Mouse (Mus musculus): ENCODE measurements around the gene Dcun1d1.
A peak's percentile ranks its signal among the peaks of the same experiment; 100 is the strongest.

Gene Dcun1d1

DNA sequence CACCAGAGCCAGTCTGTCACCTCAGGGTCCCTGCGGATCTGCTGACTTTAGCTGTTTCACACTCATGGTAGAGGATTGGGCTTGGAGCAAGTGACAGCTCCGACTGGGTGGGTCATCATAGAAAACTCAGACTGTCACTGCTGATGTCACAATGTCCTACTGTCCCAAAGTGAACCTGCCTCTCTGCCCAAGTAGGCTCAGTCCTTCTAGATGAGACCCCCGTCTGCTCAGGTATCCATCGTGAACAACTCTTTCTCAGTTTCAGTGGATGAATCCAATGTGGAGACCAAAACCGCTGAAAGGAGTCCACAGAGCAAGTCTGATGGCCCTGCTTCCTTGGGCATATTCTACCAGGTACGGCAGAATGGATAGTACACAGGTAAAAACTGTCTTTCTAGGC, at the start of gene Dcun1d1:
Gene Dcun1d1 (minus strand): TSS at position 101 of the 400 bp plus-strand sequence.
- DNase-seq, result no peak

DNA sequence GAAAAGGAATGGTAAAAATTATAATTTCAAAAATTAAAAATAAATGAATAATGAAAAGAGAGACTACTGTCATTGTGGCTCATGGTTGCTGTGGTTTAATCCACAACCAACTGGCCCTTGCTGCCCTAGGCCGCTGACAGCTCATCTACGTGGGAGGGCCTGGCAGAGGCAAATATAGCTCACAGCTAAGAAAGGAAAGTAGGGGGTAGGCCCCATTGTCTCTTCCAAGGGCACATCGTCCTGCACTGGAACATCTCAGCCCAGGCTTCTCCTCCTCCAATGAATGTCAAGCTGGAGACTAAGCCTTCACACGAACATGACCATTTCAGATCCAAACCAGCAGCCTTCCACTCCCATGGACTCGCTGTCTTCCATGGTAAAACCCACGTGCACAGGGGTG, 49.0 kb upstream of the Dcun1d1 start:
- no peak for DNase-seq

DNA sequence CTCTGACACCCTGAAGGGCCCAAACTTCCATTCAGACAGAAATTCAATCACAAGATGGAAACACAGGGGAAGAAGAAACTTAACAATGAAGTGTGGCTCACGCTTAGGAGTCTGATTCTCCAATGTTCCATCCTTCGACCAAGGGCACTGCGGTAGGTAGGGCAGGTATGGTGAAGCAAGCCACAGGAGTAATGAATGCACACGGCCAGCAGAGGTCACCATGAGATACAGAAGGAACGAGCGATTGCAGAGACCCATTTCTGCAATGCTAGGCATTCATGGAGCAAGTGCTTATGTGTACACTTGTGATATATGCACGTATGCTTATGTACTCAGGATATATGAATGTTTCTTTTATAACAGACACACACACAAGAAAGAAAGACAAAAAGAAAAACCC, 36.3 kb upstream of the Dcun1d1 start:
- peak; percentile 56 to 68 for DNase-seq

DNA sequence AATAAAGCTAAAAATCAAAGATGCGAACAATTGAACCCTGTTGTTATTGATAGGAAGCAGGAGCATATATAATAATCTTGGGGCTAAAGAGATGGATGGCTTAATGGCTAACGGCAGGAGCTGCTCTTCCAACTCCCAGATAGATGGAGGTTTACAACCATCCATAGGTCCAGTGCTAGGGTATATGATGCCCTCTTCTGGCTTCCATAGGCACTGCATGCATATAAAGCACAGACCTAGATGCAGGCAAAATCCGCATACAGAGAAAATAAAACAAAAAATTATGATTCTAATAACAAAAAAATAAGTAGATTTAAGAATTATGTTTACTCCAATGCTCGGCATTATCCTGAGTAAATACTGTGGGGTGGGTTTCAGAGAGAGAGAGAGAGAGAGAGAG, 35.7 kb upstream of the Dcun1d1 start:
- peak; percentile 35 to 49 for DNase-seq

DNA sequence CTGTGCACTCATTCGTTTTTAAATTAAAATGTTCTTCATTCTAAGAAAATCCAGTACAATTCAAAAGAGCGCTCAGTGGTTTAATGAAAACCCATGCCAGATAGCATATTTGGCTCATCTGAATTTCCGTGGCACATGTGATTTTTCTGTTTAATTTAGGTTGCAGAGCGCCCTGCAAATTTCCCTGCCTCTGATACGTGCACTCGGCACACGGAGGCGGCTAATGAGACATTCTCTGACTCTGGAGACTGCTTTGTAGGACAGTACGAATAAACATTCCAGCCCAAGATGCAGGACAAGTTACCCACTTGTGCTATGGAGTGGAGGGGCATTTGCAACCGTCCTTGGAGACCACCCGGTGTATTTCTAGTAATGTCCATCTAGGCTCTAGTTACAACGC, 33.9 kb upstream of the Dcun1d1 start:
- DNase-seq, result no peak

DNA sequence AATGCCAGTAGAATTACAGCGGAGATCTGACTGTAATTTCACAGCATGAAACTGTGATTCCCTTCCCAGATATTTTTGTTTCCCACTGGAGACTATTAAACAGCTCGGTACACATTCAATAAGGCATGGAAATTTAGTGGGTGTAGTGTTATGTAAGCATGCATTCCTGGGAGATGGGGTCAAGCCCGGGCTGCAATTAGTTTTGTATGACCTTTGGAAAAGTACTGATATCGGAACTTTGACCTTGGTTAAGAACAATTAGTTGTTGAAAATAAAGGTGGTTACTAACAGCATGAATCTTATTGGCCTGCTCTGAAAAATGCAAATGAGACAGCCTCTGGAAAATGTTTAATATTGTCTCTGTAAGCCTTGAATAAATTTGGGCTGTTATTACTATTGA, 33.2 kb upstream of the Dcun1d1 start:
- DNase-seq, result no peak

DNA sequence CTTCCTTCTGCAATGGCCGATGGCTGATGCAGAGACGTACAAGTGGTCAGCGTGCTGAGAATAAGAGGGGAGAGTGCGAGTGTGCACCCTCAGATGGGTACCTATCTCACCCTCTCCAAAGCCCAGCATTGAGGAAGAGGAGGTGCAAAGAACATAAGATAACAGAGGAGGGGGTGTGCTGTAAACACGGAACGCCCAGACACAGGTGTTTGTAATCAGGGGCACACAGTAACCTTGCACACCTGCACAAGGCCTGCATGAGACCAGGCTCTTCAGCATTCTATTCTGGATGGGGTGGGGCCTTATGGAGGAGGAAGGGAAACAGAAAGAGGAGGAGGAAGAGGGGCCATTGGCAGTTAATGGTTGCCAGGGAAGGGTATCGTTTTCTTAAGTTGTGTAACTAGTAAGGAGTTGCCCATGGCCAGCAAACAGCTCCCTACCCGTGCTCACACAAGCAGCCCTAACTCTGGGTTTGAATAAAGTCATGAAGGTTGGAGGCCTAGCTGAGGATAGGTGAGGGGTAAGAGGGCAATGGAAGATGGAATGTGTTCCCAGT, 30.2 kb upstream of the Dcun1d1 start:
- DNase-seq, result no peak

DNA sequence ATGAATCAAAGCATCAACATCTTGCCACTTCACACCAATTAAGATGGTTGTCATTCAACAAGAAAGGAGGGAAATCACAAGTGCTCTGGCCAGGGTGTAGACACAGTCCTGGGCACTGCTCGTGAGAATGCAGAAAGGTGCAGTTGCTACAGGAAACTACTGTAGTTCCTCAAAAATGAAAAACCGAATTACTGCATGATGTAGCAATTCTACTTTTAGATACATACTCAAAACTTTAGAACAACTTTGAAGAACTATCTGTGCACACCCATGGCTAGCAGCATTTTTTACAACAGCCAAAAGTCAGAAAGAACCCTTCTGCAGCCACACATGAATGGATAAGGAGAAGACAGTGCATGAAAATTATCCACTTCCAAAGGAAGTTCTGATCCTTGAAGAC, 29.2 kb upstream of the Dcun1d1 start:
- no peak for DNase-seq

DNA sequence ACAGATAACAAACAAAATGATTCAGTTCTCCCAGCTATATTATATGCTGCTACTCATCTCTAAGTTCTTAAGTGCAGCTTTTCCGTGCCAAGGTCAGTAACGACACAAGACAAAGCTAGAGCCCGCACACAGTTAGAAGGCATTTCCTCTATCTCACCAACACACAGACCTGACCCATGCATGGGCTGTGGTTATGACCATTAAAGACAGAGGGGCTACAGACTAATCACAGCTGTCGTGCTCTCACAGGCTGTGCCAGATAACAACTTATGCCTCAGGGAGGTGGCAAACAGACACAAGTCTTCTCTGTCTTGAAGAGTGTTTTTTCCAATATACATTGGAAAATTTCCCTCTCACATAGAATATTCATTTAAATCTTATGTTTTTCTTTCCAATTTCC, 27.7 kb upstream of the Dcun1d1 start:
- no peak for DNase-seq

DNA sequence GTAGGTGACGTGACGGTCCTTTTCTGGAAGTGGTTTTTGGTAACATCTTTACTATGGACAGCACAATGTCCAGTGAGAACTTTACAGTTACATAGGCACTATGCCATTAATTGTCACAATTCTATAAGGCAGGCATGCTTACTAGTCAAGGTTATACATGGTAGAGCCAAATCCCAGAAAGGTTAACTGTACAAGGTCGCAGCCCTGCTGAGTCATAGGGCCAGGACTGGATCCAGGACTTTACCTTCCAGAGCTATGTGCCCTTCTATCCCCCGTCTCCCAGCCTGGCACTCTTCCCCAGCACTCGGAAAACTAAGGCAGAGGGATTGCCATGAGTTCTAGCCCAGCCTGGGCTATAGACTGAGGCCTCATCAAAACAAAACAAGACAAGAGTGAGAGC, 26.7 kb upstream of the Dcun1d1 start:
- no peak for DNase-seq

DNA sequence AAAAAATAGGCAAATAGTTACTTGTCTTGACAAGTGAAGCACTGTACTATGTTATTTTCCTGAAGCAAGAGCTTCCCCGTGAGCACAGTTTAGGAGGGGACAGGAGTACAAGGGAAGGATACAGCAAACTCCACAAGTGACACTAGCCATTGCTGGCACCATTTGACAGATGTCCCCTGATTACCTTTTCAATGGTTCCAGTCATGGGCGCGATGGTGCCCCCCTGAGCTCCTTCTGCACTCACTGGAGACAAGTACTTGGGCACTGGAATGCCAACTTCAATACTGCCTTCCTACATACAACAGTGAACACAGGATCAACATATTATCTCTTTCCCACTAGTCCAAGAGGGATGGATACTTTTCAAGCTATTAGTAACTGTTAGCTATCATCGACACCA, 26.2 kb upstream of the Dcun1d1 start:
- no peak for DNase-seq

DNA sequence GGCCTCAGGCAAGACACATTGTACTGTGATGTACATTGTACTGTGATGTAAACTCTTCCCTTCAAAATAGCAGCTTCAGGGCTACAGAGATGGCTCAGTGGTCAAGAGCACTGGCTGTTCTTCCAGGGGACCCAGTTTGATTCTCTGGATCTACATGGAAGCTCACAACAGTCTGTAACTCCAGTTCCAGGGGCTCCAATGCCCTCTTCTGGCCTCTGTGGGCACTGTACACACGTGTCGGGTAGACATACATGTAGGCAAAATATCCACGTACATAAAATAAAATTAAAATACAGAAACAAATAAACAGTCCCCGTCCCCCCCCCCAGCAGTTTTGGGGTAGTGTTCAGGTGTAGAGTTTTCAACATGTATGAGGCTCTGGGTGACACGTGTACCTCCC, 25.7 kb upstream of the Dcun1d1 start:
- peak in 1 of 2 experiments; percentile 8 for DNase-seq

DNA sequence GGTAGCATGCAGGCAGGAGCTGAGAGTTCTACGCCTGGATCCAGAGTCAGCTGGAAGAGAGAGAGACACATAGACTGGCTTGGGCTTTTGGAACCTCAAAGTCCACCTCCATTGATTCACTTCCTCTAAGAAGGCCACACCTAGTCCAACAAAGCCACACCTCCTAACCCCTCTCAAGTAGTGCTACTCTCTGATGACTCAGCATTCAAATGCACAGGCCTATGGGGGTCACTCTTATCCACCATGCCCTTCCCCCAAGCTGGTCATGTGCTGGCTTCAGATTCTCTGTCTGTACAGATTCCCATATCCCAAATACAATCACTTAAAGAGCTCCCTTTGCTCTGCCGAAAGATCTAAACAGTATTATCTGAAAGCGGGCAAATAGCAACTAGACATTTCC, 20.0 kb upstream of the Dcun1d1 start:
- DNase-seq, result no peak

DNA sequence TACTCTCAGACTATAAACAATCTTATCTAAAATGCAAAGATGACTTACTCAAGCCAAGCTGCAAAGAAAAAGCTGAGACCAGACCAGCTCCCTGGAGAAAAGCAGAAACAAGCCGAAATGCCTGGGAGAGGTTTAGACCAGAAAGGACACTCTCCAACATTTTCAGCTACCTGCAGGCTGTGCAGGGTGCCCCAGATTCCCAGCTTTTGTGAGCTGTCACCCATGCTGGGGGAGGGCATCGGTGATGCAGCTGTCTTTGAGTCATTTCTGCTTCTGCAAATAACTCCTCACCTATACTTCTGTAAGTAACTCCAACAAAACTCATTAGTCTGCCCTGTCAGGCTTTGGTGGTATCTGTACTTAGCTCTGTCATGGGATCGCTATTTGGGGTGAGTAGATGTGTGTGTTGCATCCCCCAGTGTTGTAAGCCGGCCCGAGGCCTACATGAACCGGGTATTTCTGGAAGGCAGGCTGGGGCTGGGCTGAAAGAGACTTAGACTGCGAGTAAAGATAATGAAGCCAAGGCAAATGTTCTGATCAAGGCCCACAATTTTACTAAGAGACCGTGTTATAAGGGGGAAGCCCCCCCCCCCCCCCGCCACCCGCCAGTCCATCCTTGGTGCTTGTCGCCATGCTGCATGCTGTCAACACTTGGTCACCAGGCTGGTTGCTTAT, 17.8 kb upstream of the Dcun1d1 start:
- no peak for DNase-seq

DNA sequence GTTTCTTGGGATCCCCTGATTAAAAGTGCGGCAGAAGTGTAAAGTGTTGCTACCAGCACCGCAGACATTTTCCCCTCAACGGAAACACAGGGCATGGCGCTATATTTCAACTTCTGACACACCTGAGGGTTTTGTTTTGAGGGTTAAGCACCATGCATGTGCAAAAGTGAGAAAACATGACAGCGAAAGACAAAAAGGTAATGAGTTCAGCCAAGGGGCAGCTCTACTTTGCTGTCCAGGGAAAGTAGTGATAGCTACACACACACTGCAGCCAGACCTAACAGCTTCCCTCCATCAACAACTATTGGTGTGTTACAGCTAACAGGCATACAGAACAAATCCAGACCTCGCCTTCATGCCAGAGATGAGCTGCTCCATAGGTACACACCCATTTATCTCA, 16.6 kb upstream of the Dcun1d1 start:
- DNase-seq, result no peak

DNA sequence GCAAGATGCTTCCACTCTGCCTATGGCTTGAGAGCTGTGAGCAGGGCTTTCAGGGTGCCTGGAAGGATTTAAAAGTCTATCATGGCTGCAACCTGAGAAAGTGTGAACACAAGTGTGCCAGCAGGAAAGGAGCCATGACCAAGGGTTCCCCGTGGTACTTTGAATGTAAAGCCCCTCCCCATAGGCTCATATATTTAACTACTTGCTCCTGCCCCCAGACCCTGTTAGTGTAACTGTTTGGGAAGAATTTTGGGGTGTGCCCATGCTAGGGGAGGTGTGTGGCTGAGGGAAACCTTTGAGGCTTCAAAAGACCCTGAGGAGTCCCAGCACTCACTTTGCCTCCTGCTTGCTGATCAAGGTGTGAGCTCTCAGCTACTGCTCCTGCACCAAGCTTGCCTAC, 15.9 kb upstream of the Dcun1d1 start:
- no peak for DNase-seq

DNA sequence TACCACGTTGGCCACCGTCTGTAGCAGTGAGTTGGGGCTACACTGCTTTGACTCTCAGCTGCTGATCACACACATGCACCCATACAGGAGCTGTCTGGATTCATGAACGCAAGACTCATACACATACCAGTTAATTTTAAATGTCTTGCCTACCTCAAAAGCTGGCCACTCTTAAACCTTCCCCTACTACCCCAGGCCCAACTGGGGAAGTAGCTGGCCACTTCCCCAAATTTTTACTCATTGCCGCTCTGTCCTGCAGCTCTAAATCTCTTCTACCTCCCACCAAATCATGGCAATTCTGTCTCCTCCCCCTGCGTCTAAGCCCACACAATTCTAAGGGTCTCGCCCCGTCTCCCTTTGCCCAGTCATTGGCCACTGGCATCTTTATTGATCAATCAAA, 11.0 kb upstream of the Dcun1d1 start:
- DNase-seq, result no peak

DNA sequence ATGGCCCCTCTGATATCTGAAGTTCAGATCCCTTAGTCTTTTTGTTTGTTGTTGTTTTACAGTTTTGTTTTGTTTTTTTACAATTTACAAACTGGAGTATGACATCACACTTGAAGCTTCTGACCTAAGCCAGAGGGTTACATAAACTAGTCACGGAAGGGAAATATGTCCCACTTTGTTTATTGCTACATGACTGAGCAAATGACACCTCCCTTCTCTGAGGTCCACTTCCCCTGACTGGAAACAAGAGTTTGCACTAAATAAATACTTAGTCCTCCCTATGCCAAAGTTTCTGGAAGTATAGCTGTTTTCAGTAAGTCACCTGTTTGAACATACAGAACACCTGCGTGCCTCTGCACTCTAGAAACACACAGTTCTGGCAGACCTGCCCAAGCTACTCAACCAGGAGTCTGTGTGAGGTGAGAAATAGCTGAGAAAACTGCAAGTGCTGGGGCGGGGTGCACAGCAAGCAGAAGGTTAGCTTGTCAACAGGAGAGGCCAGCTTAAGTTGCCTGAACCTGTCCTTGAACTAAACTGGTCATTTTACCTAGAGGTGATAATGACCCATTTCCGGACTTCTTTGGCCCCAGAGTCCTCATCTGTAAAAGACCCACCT, 3.4 kb upstream of the Dcun1d1 start:
- no peak for DNase-seq

DNA sequence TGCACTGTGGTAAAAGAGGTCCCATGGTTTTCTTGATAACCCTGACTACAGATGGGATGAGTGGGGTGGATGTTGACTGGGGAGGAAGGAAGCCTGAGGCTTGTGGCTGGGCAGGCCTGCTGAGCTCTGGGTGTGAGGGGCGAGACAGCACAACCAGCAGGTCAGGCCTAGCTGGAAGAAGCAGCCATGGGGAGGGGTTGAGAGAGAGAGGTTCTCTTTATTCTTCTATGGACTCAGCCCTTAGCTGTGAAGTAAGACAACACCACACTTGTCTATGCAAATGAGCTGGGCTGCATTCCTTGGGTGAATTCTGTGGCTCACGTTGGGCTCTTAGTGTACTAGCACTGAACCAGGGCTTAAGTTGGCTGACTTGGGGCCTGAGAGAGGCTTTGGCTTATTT, 2.8 kb upstream of the Dcun1d1 start:
- no peak for DNase-seq

DNA sequence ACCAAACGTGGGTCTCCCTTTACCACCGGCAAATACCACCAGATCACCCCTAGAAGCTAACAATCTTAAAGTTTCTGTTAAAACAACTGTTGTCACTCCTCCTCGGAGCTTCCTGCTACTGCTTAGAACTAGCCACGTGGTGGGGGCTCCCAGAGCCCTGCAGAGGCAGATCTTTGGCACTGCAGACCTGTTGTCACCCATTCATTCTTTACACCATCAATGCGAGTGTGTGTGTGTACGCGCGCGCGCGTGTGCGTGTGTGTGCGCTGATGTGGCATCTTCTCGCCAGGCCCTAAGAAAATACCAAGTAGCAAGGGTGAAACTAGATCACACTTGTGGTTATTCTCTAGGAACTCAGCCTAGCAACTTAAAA, 3.9 kb downstream of the Dcun1d1 start:
- peak in 1 of 2 experiments; percentile 25 for DNase-seq

DNA sequence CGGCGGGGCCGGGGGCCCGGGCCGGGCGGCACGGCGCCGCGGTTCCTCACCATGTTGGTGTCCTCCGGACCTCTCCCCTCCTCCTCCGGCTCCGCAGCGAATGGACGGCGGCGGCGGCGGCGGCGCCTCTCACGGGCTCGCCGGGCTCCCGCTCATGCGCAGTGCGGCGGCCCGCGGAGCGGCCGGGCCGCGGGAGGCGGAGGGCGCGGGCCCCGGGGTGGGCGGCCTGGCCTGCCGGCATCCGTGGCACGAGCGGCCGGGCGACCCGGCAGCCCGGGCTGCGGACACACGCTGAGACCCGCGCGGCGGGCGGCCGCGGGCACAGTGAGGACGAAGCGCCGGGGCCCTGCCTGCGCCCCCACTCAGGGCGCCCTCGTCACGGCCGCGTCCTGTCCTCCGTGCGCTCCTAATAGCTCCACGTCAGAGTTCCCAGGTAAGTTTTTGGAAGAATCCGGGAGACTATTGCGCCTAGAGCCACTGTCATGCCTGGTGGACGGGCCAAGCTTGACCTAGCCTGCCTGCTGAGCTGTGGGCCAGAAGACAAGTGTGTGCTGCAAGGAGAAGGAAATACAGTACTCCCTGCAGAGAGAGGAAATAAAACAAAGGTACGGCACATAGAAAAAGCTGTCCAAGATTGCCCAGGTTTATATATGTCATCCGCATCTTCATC, 4.4 kb downstream of the Dcun1d1 start:
- DNase-seq, result peak; percentile 84 to 88

DNA sequence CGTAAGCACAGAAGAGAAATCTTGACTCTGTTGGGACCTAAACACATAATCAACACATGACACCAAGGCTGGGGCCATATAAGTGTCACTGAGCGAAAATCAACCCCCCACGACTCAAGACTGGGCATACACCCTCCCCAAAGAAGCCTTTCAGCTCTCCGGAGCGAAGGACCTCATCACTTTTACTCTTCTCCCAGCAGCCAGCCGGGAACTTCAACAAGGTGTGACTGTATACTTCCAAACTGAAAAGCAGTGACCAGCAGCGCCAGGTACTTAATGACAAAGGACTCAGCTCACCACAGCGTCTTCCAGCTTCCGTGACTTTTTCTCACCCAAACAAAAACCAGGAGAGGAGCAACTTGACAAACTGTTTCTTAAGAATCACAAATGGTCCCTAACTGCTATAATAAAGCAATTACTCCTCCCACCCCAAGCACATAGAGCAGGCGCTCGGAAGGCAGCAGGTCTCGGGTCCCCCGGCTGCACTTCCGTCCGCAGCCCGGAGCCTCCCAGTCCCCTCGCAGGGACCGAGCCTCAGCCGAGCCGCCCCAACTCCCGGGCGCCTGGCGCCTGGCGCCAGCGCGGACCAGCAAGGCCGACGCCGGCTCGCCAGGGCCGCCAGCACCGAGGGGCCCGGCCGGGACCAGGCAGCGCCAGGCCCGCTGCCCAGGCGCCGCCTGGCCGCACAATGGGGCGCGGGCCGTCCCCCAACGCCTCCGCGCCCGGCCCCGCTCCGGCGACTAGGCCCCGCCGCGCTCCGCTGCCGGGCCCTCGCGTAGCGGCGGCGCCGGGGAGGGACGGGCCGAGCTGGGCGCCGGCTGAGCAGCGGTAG, 5.1 kb downstream of the Dcun1d1 start:
- peak in 1 of 2 experiments; percentile 66 for DNase-seq

DNA sequence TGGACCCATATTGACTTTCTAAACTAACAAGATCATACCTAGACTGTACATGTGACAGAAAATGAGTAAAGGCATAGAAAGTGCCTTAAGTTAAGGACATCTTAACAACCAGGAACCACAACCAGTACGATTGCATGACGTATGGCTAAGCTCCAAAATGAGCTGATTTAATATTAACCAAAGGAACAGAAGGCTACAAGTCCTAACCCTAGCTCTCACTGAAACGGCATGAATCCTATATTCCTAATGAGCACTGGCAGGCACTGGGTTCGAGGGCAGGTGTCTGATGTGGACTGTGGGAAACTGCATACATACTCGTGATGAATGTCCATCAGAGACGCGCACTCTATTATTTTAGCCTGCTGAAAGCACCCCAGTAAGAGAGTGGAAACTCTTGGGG, 5.9 kb downstream of the Dcun1d1 start:
- peak in 1 of 2 experiments; percentile 15 for DNase-seq

Data from cerebellum, postnatal 14 days (tissue).